Mouse (Mus musculus): Measurements from ENCODE around the gene Fndc5.

Fndc5 gene

DNA sequence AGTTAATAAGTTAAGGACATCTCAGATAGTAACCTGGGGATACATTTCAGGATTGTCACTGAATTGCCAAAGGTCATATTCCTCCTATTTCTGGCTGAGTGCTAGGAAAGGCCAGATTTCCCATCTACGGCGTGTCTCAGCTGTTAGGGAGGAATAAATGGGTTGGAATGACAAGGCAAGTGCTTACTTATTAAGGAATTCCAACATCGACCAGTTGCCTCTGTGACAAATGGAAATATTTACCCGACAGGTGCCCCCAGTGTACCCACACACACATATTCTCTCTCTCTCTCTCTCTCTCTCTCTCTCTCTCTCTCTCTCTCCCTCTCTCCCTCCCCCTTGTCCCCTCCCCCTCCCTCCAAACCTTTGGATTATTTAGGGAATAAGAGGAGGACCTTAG is 9.1 kb downstream of the Fndc5 start:
- in situ Hi-C loops (cut with MboI; ENCODE audit: low sequenced_read_pairs) = no loop called here

DNA sequence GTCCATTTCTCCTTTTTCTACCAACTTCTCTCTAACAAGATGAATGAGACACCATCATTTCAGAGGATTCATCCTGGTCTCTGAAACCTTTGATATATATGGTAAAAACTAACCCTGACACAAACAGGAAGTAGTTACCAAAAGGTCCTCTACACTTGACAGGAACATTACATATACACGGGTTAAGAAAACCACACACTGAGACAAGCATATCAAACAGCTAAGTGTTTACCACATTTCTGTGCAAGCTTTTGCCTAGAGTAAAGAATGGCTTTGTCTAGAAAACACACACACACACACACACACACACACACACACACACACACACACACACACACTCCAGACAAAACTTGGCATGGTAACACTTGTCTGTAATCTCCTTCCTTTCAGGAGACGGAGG is 9.6 kb downstream of the Fndc5 start:
- in situ Hi-C loops (cut with MboI; ENCODE audit: low sequenced_read_pairs) = no loop called here

DNA sequence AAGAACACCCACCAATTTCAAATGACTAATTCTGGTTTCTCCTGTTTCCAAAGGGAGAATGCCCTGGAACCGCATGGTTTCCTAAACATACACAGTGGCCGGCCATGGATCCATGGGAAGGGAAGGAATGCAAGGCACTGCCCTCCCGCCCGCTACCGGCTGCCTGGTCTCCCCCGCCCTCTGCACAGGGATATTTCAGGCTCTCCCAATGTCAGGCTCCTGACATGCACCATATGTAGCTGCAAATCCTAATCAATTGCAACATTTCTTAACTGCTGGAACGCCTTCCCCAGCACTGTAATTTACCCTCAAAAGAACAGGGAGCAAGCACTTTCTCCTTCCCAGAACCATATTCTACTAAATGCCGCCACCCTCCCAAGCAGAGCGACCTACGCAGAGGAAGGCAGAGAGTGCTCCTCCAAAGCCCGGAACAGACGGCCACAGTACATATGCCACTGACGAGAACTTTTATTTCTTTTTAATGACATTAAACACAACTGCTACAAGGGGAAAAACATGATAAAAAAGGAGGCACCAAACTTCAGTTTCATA is 10.8 kb downstream of the Fndc5 start:
- in situ Hi-C loops (cut with MboI; ENCODE audit: low sequenced_read_pairs) = no loop called here

DNA sequence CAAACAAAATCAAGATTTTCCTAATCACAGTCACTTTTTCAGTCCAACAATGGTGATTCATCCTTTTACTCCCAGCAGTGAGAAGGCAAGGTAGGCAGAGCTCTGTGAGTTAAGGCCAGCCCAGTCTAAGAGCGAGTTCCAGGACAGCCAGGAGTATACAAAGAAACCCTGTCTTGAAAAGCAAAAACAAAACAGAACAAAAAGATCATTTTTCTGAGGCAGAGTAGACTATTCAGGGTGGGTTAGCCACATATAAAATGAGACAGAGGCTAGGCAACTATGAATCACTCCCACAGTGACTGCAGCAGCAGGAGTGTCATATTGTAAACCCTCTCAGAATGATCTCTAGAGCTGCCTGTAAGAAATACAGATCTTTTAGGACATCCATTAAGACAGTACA is 12.5 kb downstream of the Fndc5 start:
- in situ Hi-C loops (cut with MboI; ENCODE audit: low sequenced_read_pairs) = no loop called here

DNA sequence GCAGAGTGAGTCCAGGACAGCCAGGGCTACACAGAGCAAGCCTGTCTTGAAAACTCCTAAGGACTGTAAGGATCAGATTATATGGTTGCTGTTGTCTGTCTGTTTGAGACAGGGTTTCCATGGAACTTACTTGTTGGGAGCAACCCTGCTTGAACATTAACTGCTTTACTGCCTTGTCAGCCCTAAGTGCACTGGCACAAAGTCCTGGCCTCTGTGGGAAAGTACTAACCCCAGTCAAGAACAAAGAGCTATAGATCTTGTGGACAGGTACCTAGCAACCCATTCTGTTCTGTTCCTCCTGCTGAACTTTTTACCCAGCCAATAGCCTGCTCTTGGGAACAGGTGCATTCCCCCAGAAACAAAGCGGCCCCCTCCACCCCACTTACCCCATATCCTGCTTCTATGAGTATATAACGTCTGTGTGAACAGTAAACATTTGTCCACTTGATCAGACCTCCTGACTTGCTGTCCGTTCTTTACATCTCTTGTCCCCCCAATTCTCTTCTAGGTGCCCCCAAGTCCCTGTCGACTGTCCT is 14.5 kb downstream of the Fndc5 start:
- in situ Hi-C loops (cut with MboI; ENCODE audit: low sequenced_read_pairs) = no loop called here

DNA sequence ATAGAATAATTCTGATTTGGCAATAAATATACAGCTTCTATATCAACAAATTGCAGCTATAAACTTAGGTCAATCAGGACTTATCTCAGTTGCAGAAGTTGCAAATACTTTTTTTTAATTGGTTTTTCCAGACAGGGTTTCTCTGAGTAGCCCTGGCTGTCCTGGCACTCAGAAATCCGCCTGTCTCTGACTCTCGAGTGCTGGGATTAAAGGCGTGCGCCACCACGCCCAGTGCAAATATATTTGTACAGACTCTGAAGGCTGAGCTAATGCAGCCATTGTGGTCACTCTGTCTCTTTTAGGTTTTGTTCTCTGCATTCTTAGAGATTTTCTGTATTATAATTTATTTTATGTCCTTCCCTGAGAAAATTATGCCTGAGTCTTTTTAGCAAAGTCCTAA is 20.7 kb downstream of the Fndc5 start:
- in situ Hi-C loops (cut with MboI; ENCODE audit: low sequenced_read_pairs) = no loop called here

DNA sequence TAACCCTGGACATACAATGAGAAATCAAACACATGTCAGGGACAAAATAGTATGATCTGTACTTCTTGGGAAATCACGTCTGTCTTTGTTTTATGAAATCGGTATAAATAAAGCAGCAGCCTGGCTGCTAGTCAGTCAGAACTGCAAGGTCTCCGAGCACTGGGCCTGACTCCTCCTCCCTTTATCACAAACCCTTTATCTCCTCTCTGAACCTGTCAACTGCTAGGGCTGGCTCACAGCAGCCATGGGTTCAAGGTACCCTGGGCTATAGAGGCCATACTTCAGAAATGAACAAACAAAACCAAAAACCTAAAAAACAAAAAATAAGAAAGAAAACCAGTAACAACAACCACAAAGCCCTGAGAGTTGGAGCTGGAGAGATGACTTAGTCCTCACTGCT is 21.8 kb downstream of the Fndc5 start:
- in situ Hi-C loops (cut with MboI; ENCODE audit: low sequenced_read_pairs) = no loop called here

DNA sequence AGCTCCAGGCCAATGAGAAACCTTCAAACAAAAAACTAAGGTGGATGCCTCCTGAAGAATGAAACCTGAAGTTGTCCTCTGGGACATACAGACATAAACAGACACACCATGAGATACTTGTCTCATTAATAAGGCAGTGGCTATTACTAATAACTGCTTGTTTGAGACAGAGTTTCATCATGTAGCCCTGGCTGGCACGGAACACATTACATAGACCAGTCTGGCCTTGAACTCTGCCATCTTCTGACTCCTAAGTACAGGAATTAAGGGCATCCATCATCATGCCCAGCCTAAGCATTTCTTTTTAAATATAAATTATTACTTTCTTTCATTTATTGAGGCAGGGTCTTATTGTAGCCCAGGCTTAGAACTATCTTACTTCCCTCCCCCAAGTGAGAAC is 24.3 kb downstream of the Fndc5 start:
- in situ Hi-C loops (cut with MboI; ENCODE audit: low sequenced_read_pairs) = no loop called here

DNA sequence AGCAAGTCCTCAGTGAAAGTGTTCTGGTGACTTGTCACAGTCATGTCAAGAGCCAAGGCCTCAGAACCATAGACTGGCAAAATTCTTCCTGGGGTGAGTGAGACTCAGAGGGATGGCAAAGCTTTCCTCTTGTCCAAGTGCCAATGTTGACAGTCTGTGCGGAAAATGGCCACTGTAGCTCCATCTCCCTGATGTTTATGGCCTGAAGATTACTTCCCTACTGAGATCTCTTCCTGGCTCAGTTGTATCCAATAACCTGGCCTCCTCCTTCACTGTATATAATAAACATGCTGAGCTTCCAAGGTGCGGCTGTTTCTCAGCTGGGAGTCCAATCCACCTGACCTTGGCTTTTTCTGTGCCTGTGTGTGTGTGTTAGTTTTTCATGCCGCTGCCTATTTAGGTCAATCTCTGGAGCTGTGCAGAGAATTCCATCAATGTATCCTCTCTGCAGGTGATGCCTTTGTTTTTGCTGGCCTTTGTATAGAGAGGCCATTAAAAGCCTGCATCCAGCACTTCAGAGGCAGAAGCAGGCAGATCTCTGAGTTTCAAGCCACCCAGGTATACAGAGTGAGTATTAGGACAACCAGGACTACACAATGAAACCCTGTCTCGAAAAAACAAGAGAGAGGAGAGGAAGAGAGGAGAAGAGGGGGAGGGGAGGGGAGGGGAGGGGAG is 24.9 kb downstream of the Fndc5 start:
- in situ Hi-C loops (cut with MboI; ENCODE audit: low sequenced_read_pairs) = no loop called here

DNA sequence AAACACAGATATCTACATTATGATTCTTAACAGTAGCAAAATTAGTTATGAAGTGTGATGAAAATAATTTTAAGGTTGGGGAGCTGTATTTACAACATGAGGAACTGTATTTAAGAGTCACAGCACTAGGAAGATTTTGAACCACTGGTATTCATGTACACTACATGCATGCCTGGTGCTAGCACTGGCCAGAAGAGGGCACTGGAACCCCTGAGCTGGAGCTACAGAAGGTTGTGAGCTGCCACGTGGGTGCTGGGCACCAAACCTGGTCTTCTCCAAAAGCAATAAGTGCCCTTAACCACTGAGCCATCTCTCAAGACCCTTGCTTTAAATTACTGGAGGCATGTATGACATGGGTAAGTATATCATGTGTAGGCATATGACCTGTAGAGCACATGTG is 35.7 kb downstream of the Fndc5 start:
- in situ Hi-C loops (cut with MboI; ENCODE audit: low sequenced_read_pairs) = no loop called here

DNA sequence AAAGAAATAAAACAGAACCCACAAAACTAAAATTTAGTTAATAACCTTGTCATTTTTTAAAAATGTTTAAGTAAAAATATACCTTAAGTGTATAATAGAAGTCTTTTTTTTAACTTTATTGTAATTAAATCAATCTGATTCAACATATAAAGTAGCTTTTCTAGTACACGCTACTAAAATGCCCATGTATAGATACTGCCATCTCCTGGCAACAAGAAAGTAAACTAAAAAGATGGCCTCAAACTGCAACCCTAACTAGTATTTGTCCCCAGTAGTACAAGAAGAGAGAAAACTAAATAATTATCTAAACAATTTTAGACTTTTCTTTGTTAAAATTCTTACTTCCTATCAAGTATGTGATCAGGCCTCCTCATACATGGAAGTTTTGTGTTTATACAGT is 42.8 kb downstream of the Fndc5 start:
- in situ Hi-C loops (cut with MboI; ENCODE audit: low sequenced_read_pairs) = no loop called here

DNA sequence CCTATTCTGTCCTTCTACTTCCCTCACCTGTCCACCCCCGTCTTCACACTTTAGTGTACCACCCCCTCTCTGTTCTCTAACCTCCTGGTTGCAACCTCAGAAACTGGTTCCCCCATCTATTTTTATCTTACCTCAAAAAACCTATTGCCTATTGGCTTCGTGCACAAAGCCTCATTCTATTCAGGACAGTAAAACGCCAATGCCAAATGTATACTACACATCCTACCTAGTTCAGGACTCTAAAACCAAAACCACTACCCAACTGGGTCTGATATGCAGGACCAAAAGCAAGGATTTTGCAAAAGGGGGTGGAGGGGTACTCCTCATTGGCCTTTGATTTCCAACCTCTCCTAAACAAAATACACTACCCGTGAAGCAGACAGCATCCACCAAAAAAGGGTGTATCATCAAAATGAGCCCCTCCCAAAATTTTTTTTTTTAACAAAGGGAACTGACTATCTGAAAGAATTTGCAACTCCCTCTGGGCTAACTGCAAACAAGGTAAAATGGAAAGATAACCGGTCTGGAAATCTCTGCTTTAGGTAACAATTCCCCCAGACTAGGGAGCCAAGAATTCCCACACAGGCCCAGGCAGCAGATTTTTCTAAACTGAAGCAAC is 51.4 kb downstream of the Fndc5 start:
- in situ Hi-C loops (cut with MboI; ENCODE audit: low sequenced_read_pairs) = no loop called here

DNA sequence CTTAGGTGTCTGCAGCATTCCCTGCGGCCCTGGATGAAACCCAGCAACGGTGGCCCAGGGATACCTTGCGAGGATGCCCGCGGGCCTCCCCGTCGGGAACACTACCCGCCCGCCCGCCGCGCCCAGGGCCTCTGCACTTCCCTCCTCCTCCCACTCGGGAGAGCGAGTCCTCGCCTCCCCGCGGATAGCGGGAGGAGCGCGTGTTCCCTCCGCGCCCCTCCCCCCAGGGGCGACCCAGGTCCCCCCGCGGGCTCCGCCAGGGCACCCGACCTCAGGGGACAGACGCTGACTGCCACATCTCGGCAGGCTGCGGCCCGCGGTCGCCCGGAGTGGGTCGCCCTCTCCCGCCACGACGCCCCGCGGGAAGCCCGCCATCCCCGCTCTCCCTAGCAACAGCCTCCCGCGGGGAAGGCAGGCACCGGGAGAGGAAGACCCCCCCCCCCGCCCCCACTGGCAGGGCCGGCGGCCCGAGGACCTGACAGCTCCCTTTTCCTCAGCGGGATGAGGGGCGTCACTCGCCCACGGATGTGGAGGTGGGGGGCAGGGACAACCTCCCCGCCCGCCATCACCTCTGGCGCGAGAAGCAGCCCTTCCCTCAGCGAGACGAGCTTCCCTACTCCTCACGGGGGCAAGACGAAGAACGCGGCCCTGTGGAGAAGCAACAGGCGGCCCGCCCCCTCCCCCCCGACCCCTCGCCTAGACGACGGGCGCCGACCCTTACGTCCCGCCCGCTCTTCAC is 52.2 kb downstream of the Fndc5 start:
- in situ Hi-C loops (cut with MboI; ENCODE audit: low sequenced_read_pairs) = no loop called here

DNA sequence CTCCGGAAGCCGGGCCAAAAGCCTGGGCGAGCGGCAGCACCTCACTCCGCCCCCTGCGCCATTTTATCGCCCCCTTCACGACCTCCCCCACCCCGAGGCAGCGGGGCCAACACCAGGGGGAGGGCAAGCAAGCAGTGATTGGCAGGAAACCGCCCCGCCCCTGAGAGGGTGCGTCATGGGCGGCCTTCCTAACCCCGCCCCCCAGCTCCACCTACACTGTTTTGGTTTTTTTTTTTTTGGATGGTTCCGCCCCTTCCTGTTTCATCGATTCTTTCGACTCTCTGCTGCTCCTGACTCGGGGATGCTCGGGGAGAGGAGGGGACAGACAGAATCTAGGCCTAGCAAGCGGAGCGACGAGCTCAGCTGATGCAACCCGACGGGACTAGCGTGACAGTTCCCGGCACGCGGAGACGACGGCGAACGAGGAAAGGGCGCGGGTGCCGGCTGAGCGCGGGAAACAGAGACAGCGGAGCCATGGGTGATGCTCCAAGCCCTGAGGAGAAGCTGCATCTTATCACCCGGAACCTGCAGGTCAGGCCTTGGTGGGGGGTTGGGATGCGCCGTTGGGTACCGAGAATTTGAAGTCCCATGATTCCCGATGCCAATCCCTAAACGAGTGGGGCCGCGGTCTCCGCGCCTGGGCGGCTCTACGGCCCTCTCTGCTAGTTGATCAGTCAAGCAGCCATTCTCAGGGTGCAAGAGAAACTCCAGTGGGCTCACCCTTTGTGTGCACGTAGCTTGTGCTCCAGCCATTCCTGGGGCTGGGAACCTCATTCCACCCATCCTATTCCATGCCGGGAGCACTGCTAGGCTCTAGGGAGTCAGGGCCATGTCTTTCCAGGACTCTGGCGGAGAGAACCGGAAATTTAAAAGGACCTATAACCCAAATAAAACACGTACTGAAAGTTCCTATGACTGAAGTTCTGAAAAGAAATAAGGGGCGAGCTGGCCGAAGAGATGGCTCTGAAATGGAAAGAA is 53.0 kb downstream of the Fndc5 start, which contains the start of the genes S100pbp and Yars:
Gene S100pbp (minus strand): TSS at position 186 of the 978 bp plus-strand sequence.
Gene Yars (plus strand): TSS at position 219 of the 978 bp plus-strand sequence.
- in situ Hi-C loops (cut with MboI; ENCODE audit: low sequenced_read_pairs) = no loop called here

DNA sequence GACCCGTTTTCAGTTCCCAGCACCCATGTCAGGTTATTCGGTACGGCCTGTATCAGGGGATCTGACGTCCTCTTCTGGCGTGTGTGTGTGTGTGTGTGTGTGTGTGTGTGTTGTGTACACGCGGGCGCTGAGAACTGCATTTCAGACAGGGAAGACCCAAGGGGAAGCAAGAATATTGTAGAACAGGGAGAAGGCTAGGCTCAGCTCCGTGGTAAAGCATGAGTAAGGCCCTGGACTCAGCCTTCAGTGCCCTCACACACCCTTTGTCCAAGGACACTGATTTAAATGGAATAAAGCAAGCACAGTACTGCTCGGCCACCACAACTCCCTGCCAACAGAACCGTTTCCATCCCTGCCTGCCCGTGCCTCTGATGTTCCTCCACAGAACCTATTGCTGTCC is 53.7 kb downstream of the Fndc5 start:
- in situ Hi-C loops (cut with MboI; ENCODE audit: low sequenced_read_pairs) = no loop called here

DNA sequence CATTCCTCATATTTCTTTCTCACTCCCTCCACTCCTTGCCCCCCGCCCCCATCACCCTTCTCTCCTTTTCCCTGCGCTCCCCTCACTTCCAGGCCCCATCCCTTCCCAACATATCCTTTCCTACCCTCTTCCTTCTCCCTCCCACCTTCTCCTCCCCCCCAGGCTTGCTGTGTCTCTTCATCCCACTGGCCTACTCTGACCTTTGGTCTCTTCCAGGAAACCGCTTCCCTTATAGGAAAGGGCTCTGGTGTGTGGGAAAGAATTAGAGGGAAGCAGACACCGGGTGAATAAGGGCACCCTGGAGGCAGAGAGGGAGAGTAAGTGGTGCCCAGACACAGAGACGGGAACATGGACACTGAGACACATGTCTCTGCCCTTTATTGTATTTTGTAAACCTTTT is 54.9 kb downstream of the Fndc5 start:
- in situ Hi-C loops (cut with MboI; ENCODE audit: low sequenced_read_pairs) = no loop called here
